Mouse (Mus musculus) spleen, adult 10 weeks (tissue): Measurements from ENCODE around the gene Foxa1. TPM values are rescaled to one million over a fixed set of nuclear protein-coding genes. Genes with fewer than 3 reads are reported as not detected.

ENCODE experiments used
- polyA plus RNA-seq: library from polyadenylated mRNA; stranded (reverse); fragments of 350-450 nt; fragmentation: Illumina TruSeq; extraction: RNeasy Lipid Tissue Mini Kit (QIAGEN cat#74804); gene quantifications from one replicate; pipeline ENCODE4 v1.2.3, GENCODE M21; 2015; ENCODE audit warnings: low replicate concordance; ENCODE audit not compliant: insufficient read depth

The Foxa1 gene
- polyA plus RNA-seq, result not detected

GRCm38 (mm10) chr12:57546415-57547201, at the start of gene Foxa1:
Gene Foxa1 (minus strand): TSS chr12:57546916.

GRCm38 (mm10) chr12:57563909-57564308, 17.2 kb upstream of the Foxa1 start, which contains the start of gene Ttc6:
Gene Ttc6 (plus strand): TSS chr12:57564113.

Other genes with a start within 250 kb of the Foxa1 start
- 0.76 TPM for gene Ttc6, start 17.2 kb upstream of the Foxa1 start, polyA plus RNA-seq